Mouse (Mus musculus) hindbrain, embryonic 16.5 days (tissue): ENCODE measurements at regions not wholly inside any gene's neighbourhood (a gene's known extent, or its start where the extent isn't known, plus 50 kb on each side); places are given as distances from the start of the nearest gene placed in this dataset.

Experiments
- ATAC-seq: fragments of 200-750 bp; cut with Nextera tagmentation; 2 replicates; pipeline ENCODE4 v1.8.0; 2017; ENCODE audit warnings: moderate TSS enrichment, moderate library complexity
- H3K27ac ChIP-seq: fragments of 300-500 bp; sonication (generic); 2 replicates; pipeline ENCODE4 v1.5.1; 2014; ENCODE audit warnings: low read depth, mild to moderate bottlenecking, control low read depth, low read length, moderate library complexity
- H3K27me3 ChIP-seq: fragments of 300-500 bp; sonication (generic); replicated peaks from 2 replicates; pipeline ENCODE4 v1.6.1; 2014; ENCODE audit warnings: low read length; ENCODE audit not compliant: control insufficient read depth, insufficient read depth
- H3K36me3 ChIP-seq: fragments of 300-500 bp; sonication (generic); 2 replicates; pipeline ENCODE4 v1.6.1; 2014; ENCODE audit warnings: mild to moderate bottlenecking, low read length, moderate library complexity, mixed read lengths; ENCODE audit not compliant: control insufficient read depth, insufficient read depth
- H3K4me1 ChIP-seq: fragments of 300-500 bp; sonication (generic); 2 replicates; pipeline ENCODE4 v1.6.1; 2014; ENCODE audit warnings: low read depth, low read length; ENCODE audit not compliant: control insufficient read depth, insufficient read depth
- H3K4me2 ChIP-seq: fragments of 300-500 bp; sonication (generic); 2 replicates; pipeline ENCODE4 v1.6.1; 2014; ENCODE audit warnings: mild to moderate bottlenecking, low read length, control low read depth, moderate library complexity
- H3K4me3 ChIP-seq: fragments of 300-500 bp; sonication (generic); 2 replicates; pipeline ENCODE4 v1.5.1; 2014; ENCODE audit warnings: mild to moderate bottlenecking, low read length, control low read depth, moderate library complexity
- H3K9ac ChIP-seq: fragments of 300-500 bp; sonication (generic); 2 replicates; pipeline ENCODE4 v1.6.1; 2014; ENCODE audit warnings: low read depth, mild to moderate bottlenecking, control low read depth, low read length, moderate library complexity
- H3K9me3 ChIP-seq: fragments of 300-500 bp; sonication (generic); 2 replicates; pipeline ENCODE4 v1.6.1; 2014; ENCODE audit warnings: mild to moderate bottlenecking, low read length, moderate library complexity; ENCODE audit not compliant: control insufficient read depth
- WGBS: fragments of 180-500 bp; shearing (Covaris S2); extraction: QIAGEN DNeasy Blood & Tissue Kit; methylation state at CpG from one replicate; pipeline ENCODE4 v1.1.7; 2014; 5-methylcytosine and 5-hydroxymethylcytosine counted together

- Histone ChIP-seq H3K4me1 (no peaks in the 10 kb centered on the region; the same call in none of the 2 replicates), H3K27me3 (no peaks in the 10 kb centered on the region; the same call in 1 of the 2 replicates), H3K27ac (no peak overlapping the region), H3K9me3 (no peaks in the 10 kb centered on the region), H3K9ac (no peak overlapping the region), H3K36me3 (no peaks in the 10 kb centered on the region), H3K4me2 (no peak overlapping the region), H3K4me3 (no peak overlapping the region)
- 32% methylated on average over 7 of the region's 7 CpGs for WGBS
- ATAC-seq = peak; percentile 68; the same call in 1 of the 2 replicates
Measured at GRCm38 (mm10) chr9:27617096-27617839, 173.3 kb upstream of the Opcml start.

- no peak overlapping the region for H3K4me2 ChIP-seq
- no peak overlapping the region for H3K9ac ChIP-seq
- no peaks in the 10 kb centered on the region for H3K9me3 ChIP-seq
- no peaks in the 10 kb centered on the region for H3K36me3 ChIP-seq
- no peak overlapping the region for H3K27ac ChIP-seq
- no peak for ATAC-seq
- H3K27me3 ChIP-seq = no peaks in the 10 kb centered on the region
- no peak overlapping the region for H3K4me3 ChIP-seq
- WGBS = 69% methylated on average over 6 of the region's 6 CpGs
- no peaks in the 10 kb centered on the region for H3K4me1 ChIP-seq
Measured at GRCm38 (mm10) chr9:27634901-27635300, 155.7 kb upstream of the Opcml start.

GRCm38 (mm10) chr9:27640611-27641010 lies 150.0 kb upstream of the Opcml start:
- H3K4me3 ChIP-seq = no peak overlapping the region
- H3K36me3 ChIP-seq = no peaks in the 10 kb centered on the region
- no peaks in the 10 kb centered on the region for H3K27me3 ChIP-seq
- no peak overlapping the region for H3K27ac ChIP-seq
- no peak overlapping the region for H3K9ac ChIP-seq
- H3K4me2 ChIP-seq = no peak overlapping the region
- ATAC-seq = no peak
- no peaks in the 10 kb centered on the region for H3K9me3 ChIP-seq
- H3K4me1 ChIP-seq = no peaks in the 10 kb centered on the region; the same call in 1 of the 2 replicates

- H3K9ac ChIP-seq = no peak overlapping the region
- no peaks in the 10 kb centered on the region; the same call in 1 of the 2 replicates for H3K4me1 ChIP-seq
- WGBS = 71% methylated on average over 1 of the region's 1 CpGs
- no peaks in the 10 kb centered on the region for H3K36me3 ChIP-seq
- no peak overlapping the region for H3K27ac ChIP-seq
- H3K9me3 ChIP-seq = no peaks in the 10 kb centered on the region
- no peak for ATAC-seq
- no peak overlapping the region for H3K4me3 ChIP-seq
- no peak overlapping the region for H3K4me2 ChIP-seq
- H3K27me3 ChIP-seq = no peaks in the 10 kb centered on the region
Measured at GRCm38 (mm10) chr9:27643312-27643711, 147.3 kb upstream of the Opcml start.

GRCm38 (mm10) chr9:27643916-27644315 lies 146.7 kb upstream of the Opcml start:
- no peaks in the 10 kb centered on the region for H3K27me3 ChIP-seq
- H3K9me3 ChIP-seq = no peaks in the 10 kb centered on the region
- no peaks in the 10 kb centered on the region for H3K36me3 ChIP-seq
- ATAC-seq = no peak
- no peak overlapping the region for H3K27ac ChIP-seq
- no peak overlapping the region for H3K4me3 ChIP-seq
- no peaks in the 10 kb centered on the region; the same call in 1 of the 2 replicates for H3K4me1 ChIP-seq
- H3K9ac ChIP-seq = no peak overlapping the region; the same call in 1 of the 2 replicates
- no peak overlapping the region for H3K4me2 ChIP-seq

GRCm38 (mm10) chr9:27645435-27645834 lies 145.1 kb upstream of the Opcml start:
- no peak overlapping the region for H3K4me3 ChIP-seq
- H3K27me3 ChIP-seq = no peaks in the 10 kb centered on the region
- ATAC-seq = no peak
- 88% methylated on average over 5 of the region's 5 CpGs for WGBS
- no peaks in the 10 kb centered on the region for H3K9me3 ChIP-seq
- no peak overlapping the region for H3K4me2 ChIP-seq
- H3K9ac ChIP-seq = no peak overlapping the region
- H3K27ac ChIP-seq = no peak overlapping the region
- H3K36me3 ChIP-seq = no peaks in the 10 kb centered on the region
- H3K4me1 ChIP-seq = no peaks in the 10 kb centered on the region; the same call in 1 of the 2 replicates

GRCm38 (mm10) chr9:27646100-27646499 lies 144.5 kb upstream of the Opcml start:
- H3K27me3 ChIP-seq = no peaks in the 10 kb centered on the region
- no peaks in the 10 kb centered on the region; the same call in 1 of the 2 replicates for H3K4me1 ChIP-seq
- WGBS = 70% methylated on average over 8 of the region's 8 CpGs
- no peak overlapping the region for H3K27ac ChIP-seq
- no peak overlapping the region for H3K4me3 ChIP-seq
- no peaks in the 10 kb centered on the region for H3K9me3 ChIP-seq
- H3K4me2 ChIP-seq = no peak overlapping the region
- no peaks in the 10 kb centered on the region for H3K36me3 ChIP-seq
- no peak overlapping the region for H3K9ac ChIP-seq
- ATAC-seq = no peak; the same call in 1 of the 2 replicates

- H3K4me1 ChIP-seq = no peaks in the 10 kb centered on the region; the same call in 1 of the 2 replicates
- 54% methylated on average over 10 of the region's 10 CpGs for WGBS
- ATAC-seq = no peak
Measured at GRCm38 (mm10) chr9:27646956-27647355, 143.6 kb upstream of the Opcml start.

GRCm38 (mm10) chr9:27658001-27658400 lies 132.6 kb upstream of the Opcml start:
- Histone ChIP-seq H3K9ac (no peak overlapping the region), H3K4me2 (no peak overlapping the region), H3K36me3 (no peaks in the 10 kb centered on the region), H3K4me1 (peaks cover 3% of the 10 kb centered on the region; the same call in 1 of the 2 replicates), H3K4me3 (no peak overlapping the region), H3K9me3 (no peaks in the 10 kb centered on the region), H3K27me3 (no peaks in the 10 kb centered on the region), H3K27ac (no peak overlapping the region)
- ATAC-seq = no peak
- WGBS = 93% methylated on average over 1 of the region's 1 CpGs

More at GRCm38 (mm10) chr9:27646956-27647355, 143.6 kb upstream of the Opcml start:
- H3K9me3 ChIP-seq = no peaks in the 10 kb centered on the region
- H3K9ac ChIP-seq = no peak overlapping the region
- no peak overlapping the region for H3K4me2 ChIP-seq
- no peaks in the 10 kb centered on the region for H3K27me3 ChIP-seq
- no peak overlapping the region for H3K4me3 ChIP-seq
- no peaks in the 10 kb centered on the region for H3K36me3 ChIP-seq
- H3K27ac ChIP-seq = no peak overlapping the region
